Mouse (Mus musculus) Patski (cell line): ENCODE measurements around the gene Yipf4. TPM values are rescaled to one million over a fixed set of nuclear protein-coding genes. Genes with fewer than 3 reads are reported as not detected.

ENCODE experiments used
- ATAC-seq: fragments of 100-300 bp; one replicate; pipeline ENCODE4 v1.8.0; 2021
- CTCF ChIA-PET: fragments of 350-600 bp; sonication (Branson Sonifier 250); formaldehyde crosslinking; loops from one replicate; lab custom pipeline; 2022; ENCODE audit warnings: inconsistent platforms; lab: Charles Lee
- POLR2A ChIA-PET: fragments of 350-600 bp; sonication (Branson Sonifier 250); formaldehyde crosslinking; loops from one replicate; lab custom pipeline; 2022; ENCODE audit warnings: antibody characterized with exemption, inconsistent platforms; lab: Charles Lee
- DNase-seq: peaks from one replicate; pipeline ENCODE4 v3.0.0-alpha.2; 2011; ENCODE audit warnings: low read depth, low spot score
- H3K27me3 ChIP-seq: fragments of 371-371 bp; one replicate; pipeline ENCODE4 v1.5.1; 2021
- CTCF ChIP-seq: fragments of 100-300 bp; IDR thresholded peaks from one replicate; pipeline ENCODE4 v1.5.1; 2021
- in situ Hi-C: fragments of 300-500 bp; cut with MboI; formaldehyde crosslinking; loops from 3 replicates; pipeline ENCODE4 v1.11.1; 2018; ENCODE audit warnings: low pct_unique_long_range_greater_than_20kb, mixed read lengths
- polyA plus RNA-seq: library from polyadenylated mRNA; unstranded; gene quantifications from one replicate; pipeline ENCODE4 v1.2.3, GENCODE M21; 2021

Gene Yipf4
- polyA plus RNA-seq, 1 experiment from 2014 or later, result 128 TPM

DNA sequence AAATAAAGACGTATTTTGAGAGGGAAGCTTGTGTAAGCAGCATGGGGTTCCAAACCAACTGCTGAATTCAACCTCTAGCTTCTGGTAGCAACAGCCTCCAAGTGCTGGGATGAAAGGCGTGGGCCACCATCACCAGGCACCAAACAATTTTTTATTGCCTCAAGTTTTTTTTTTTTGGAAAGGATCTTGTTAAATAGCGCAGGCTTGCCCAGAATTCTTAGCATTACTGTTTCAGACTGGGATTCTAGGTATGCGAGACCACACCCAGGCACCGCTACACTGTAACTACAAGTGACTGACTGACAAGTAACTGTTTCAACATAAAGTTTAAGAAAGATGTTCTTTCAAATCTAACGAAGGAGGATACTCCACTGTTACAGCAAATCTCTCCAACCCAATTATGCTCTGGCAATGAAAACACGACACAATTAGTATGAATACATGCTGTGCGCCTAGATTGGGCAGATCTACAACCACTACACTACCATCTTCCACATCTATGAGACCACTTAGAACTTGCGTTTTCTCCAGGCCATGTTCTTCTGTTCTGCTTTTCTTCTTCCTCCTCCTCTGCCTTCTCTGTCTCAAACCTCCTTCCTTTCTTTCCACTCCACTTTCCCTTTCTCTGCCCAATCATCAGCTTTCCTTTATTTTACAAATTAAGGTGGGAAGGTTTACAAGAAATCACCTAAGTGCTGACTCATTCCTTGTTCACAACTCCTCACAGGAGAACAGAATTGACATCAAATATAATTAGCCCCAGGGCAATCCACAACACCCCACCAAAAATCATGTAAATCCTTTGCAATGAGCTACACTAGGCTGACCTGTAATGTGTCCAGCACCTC lies 37.7 kb downstream of the Yipf4 start:
- no peak for TF ChIP-seq CTCF
- in situ Hi-C loops, result no loop called here
- H3K27me3 ChIP-seq, result no peaks in the 10 kb centered on the region
- ATAC-seq, result no peak
- POLR2A ChIA-PET, result interaction anchor here (0.7 kb wide), 3 partner anchors 95 to 640 kb away, joined by 3 to 4 read pairs (median 3); no protein-coding TSS in a partner anchor
- no peak for DNase-seq
- CTCF ChIA-PET, result no interaction called here

GRCm38 (mm10) chr17:74527729-74528607 lies 38.7 kb downstream of the Yipf4 start, which contains the start of gene Birc6:
Birc6 (plus strand) TSS chr17:74528295.
- DNase-seq (peak; percentile 93), ATAC-seq (peak; percentile 91)
- ChIA-PET POLR2A (interaction anchor here (0.7 to 1.4 kb wide), 3 partner anchors 14 to 223 kb away, joined by 3 read pairs; no protein-coding TSS in a partner anchor), CTCF (no interaction called here)
- no peak for TF ChIP-seq CTCF
- H3K27me3 ChIP-seq, result no peaks in the 10 kb centered on the region
- in situ Hi-C loops, result no loop called here

- ChIA-PET CTCF (no interaction called here), POLR2A (interaction anchor here (0.7 to 1.4 kb wide), 5 partner anchors 13 to 629 kb away, joined by 3 to 11 read pairs (median 5); no protein-coding TSS in a partner anchor)
- ATAC-seq, result peak; percentile 36
- DNase-seq, result no peak
- in situ Hi-C loops, result no loop called here
- no peak for TF ChIP-seq CTCF
- no peaks in the 10 kb centered on the region for H3K27me3 ChIP-seq
Observed at GRCm38 (mm10) chr17:74528648-74529532, 39.6 kb downstream of the Yipf4 start.

DNA sequence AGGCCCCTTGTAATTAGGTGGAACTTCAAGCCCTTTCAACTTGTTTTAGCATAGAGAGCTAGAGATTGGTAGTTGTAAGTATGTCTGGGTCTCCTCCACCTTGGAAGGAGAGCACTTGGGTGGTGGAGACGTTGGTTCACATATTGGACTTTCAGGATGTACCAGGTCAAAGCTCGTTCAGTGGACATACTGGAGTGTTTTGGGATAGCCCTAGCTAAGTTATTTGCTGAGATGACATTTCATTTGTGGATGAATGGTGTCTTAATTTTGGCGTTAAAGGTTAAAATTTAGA lies 40.2 kb downstream of the Yipf4 start:
- TF ChIP-seq CTCF, result no peak
- no peaks in the 10 kb centered on the region for H3K27me3 ChIP-seq
- no peak for DNase-seq
- in situ Hi-C loops, result no loop called here
- CTCF ChIA-PET, result interaction anchor here (1.5 kb wide), 1 partner anchor 13 kb away, joined by 3 read pairs; no protein-coding TSS in a partner anchor
- POLR2A ChIA-PET, result interaction anchor here (0.7 kb wide), 2 partner anchors 34 to 628 kb away, joined by 5 to 7 read pairs; no protein-coding TSS in a partner anchor
- no peak for ATAC-seq

DNA sequence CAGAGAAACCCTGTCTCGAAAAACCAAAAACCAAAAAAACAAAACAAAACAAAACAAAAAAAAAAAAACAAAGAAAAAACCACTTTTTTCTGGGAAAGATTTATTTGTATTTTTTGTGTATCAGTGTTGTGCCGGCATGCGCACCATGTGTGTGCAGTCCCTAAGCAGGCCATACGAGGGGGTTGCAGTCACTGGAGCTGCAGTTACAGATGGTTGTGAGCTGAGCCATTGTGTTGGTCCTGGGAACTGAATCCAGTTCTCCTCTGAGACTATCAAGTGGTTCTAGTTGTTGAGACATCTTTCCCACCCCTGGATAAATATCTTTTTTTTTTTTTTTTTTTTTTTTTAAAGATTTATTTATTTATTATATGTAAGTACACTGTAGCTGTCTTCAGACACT lies 45.7 kb downstream of the Yipf4 start:
- no peak for DNase-seq
- TF ChIP-seq CTCF, result no peak
- ChIA-PET CTCF (no interaction called here), POLR2A (no interaction called here)
- H3K27me3 ChIP-seq, result no peaks in the 10 kb centered on the region
- in situ Hi-C loops, result no loop called here
- ATAC-seq, result no peak

- H3K27me3 ChIP-seq, result no peaks in the 10 kb centered on the region
- POLR2A ChIA-PET, result interaction anchor here (0.7 kb wide), 1 partner anchor 96 kb away, joined by 3 read pairs; no protein-coding TSS in a partner anchor
- TF ChIP-seq CTCF, result no peak
- in situ Hi-C loops, result no loop called here
- DNase-seq, result no peak
- no peak for ATAC-seq
- CTCF ChIA-PET, result interaction anchor here (0.8 to 1.2 kb wide), 2 partner anchors 15 to 16 kb away, joined by 3 to 4 read pairs; no protein-coding TSS in a partner anchor
Observed at GRCm38 (mm10) chr17:74537526-74537925, 48.2 kb downstream of the Yipf4 start.

DNA sequence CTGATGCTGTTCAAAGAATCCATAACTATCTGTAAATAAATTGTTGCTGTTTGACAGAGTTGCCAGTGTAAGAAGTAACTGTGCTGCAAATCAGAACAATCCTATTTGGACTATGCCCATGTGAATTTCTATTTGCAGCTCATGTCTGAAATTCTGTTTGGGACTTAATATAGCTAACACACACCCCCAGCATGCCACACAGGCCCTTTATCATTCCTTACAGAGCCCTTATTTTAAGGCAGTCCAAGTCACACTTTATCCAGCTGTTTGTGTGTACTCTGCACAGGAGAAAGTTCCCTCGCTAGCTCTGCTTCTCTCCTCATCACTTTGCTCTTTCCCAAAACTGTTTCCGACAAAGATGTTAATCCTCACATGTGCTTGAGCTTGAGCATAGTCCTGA lies 54.3 kb downstream of the Yipf4 start:
- POLR2A ChIA-PET, result interaction anchor here (1.5 kb wide), 1 partner anchor 9 kb away, joined by 3 read pairs; no protein-coding TSS in a partner anchor
- CTCF ChIA-PET, result no interaction called here
- DNase-seq, result no peak
- TF ChIP-seq CTCF, result no peak
- no peak for ATAC-seq
- in situ Hi-C loops, result no loop called here
- no peaks in the 10 kb centered on the region for H3K27me3 ChIP-seq

Other genes starting within 250 kb of the Yipf4 start
- gene Memo1, start 194.0 kb upstream of the Yipf4 start, polyA plus RNA-seq, result 85.0 TPM
- 97.9 TPM for gene Dpy30, start 165.5 kb upstream of the Yipf4 start, polyA plus RNA-seq
- gene Spast, start 150.5 kb upstream of the Yipf4 start, polyA plus RNA-seq, result 27.5 TPM
- gene Slc30a6, start 93.9 kb upstream of the Yipf4 start, polyA plus RNA-seq, result 24.6 TPM
- gene Nlrc4, start 30.4 kb upstream of the Yipf4 start, polyA plus RNA-seq, result 0.12 TPM
- gene Birc6, start 38.8 kb downstream of the Yipf4 start, polyA plus RNA-seq, result 57.4 TPM
- gene Ttc27, start 228.2 kb downstream of the Yipf4 start, polyA plus RNA-seq, result 31.0 TPM